Mouse (Mus musculus) ES-CJ7 (cell line): ENCODE results near the gene Parvb.

Experiments used
- DNase-seq: peaks from one replicate; pipeline ENCODE4 v3.0.0; 2011; ENCODE audit warnings: low read depth, low spot score

Gene Parvb

GRCm38 (mm10) chr15:84231721-84232561 is at the start of gene Parvb:
Gene Parvb (plus strand): TSS chr15:84232043.
- DNase-seq, result peak; percentile 36

GRCm38 (mm10) chr15:84183967-84184366 is 47.9 kb upstream of the Parvb start:
- DNase-seq, result peak; percentile 94

GRCm38 (mm10) chr15:84186196-84186595 is 45.6 kb upstream of the Parvb start:
- peak; percentile 68 for DNase-seq

- DNase-seq, result peak; percentile 69
Measured at GRCm38 (mm10) chr15:84188887-84189530, 42.8 kb upstream of the Parvb start.

GRCm38 (mm10) chr15:84189881-84190280 is 42.0 kb upstream of the Parvb start:
- DNase-seq, result peak; percentile 92

GRCm38 (mm10) chr15:84191724-84192057 is 40.2 kb upstream of the Parvb start:
- DNase-seq, result no peak

GRCm38 (mm10) chr15:84192058-84192791 is 39.6 kb upstream of the Parvb start, which contains the start of gene Samm50:
Gene Samm50 (plus strand): TSS chr15:84192241.
- DNase-seq, result peak; percentile 99

GRCm38 (mm10) chr15:84196486-84197165 is 35.2 kb upstream of the Parvb start:
- no peak for DNase-seq

GRCm38 (mm10) chr15:84207327-84207726 is 24.5 kb upstream of the Parvb start:
- DNase-seq, result no peak

GRCm38 (mm10) chr15:84209517-84210412 is 22.1 kb upstream of the Parvb start:
- DNase-seq, result no peak

GRCm38 (mm10) chr15:84210461-84210860 is 21.4 kb upstream of the Parvb start:
- DNase-seq, result no peak

GRCm38 (mm10) chr15:84210941-84211340 is 20.9 kb upstream of the Parvb start:
- DNase-seq, result no peak

GRCm38 (mm10) chr15:84211564-84211963 is 20.3 kb upstream of the Parvb start:
- no peak for DNase-seq

- DNase-seq, result peak; percentile 85
Measured at GRCm38 (mm10) chr15:84212031-84212755, 19.6 kb upstream of the Parvb start.

GRCm38 (mm10) chr15:84212756-84213105 is 19.1 kb upstream of the Parvb start:
- DNase-seq, result no peak

GRCm38 (mm10) chr15:84213162-84213739 is 18.6 kb upstream of the Parvb start:
- DNase-seq, result no peak

GRCm38 (mm10) chr15:84214476-84214875 is 17.4 kb upstream of the Parvb start:
- no peak for DNase-seq

GRCm38 (mm10) chr15:84215273-84215672 is 16.6 kb upstream of the Parvb start:
- no peak for DNase-seq

GRCm38 (mm10) chr15:84216026-84216425 is 15.8 kb upstream of the Parvb start:
- DNase-seq, result no peak
